Mouse (Mus musculus) hindbrain, embryonic 10.5 days (tissue): ENCODE measurements around the gene Mycbp2. TPM values are rescaled to one million over a fixed set of nuclear protein-coding genes. Genes with fewer than 3 reads are reported as not detected.
A peak's percentile ranks its signal among the peaks of the same experiment; 100 is the strongest.

ENCODE experiments used
- DNase-seq: peaks from one replicate; pipeline ENCODE4 v3.0.0-alpha.2; 2017; ENCODE audit warnings: low spot score
- H3K27ac ChIP-seq: fragments of 300-500 bp; sonication (generic); 2 replicates; pipeline ENCODE4 v1.5.1; 2016; ENCODE audit warnings: mild to moderate bottlenecking, moderate library complexity
- H3K27me3 ChIP-seq: fragments of 300-500 bp; sonication (generic); 2 replicates; pipeline ENCODE4 v1.6.1; 2016; ENCODE audit warnings: mild to moderate bottlenecking; ENCODE audit not compliant: poor library complexity, insufficient read depth, severe bottlenecking
- H3K36me3 ChIP-seq: fragments of 300-500 bp; sonication (generic); 2 replicates; pipeline ENCODE4 v1.6.1; 2016; ENCODE audit warnings: mild to moderate bottlenecking, moderate library complexity
- H3K4me1 ChIP-seq: fragments of 300-500 bp; sonication (generic); replicated peaks from 2 replicates; pipeline ENCODE4 v1.6.1; 2016; ENCODE audit warnings: mild to moderate bottlenecking
- H3K4me3 ChIP-seq: fragments of 300-500 bp; sonication (generic); 2 replicates; pipeline ENCODE4 v1.5.1; 2016; ENCODE audit warnings: mild to moderate bottlenecking, moderate library complexity
- H3K9me3 ChIP-seq: fragments of 300-500 bp; sonication (generic); 2 replicates; pipeline ENCODE4 v1.6.1; 2016; ENCODE audit warnings: mild to moderate bottlenecking, moderate library complexity
- WGBS: fragments of 180-500 bp; shearing (Covaris S2); methylation state at CpG from one replicate; pipeline ENCODE4 v1.1.7; 2016; 5-methylcytosine and 5-hydroxymethylcytosine counted together
- polyA plus RNA-seq: library from polyadenylated mRNA; unstranded; fragments of >200 nt; fragmentation: Nextera tagmentation; extraction: Ambion mirVana; gene quantifications from 2 replicates; pipeline ENCODE4 v1.2.1, GENCODE M21; 2016

The Mycbp2 gene
- polyA plus RNA-seq, 1 experiment from 2014 or later, result 21.0 TPM

GRCm38 (mm10) chr14:103234770-103235169 is 111.8 kb downstream of the Mycbp2 start:
- no peak overlapping the region for H3K27ac ChIP-seq
- H3K4me3 ChIP-seq, result no peak overlapping the region
- DNase-seq, result no peak
- no peaks in the 10 kb centered on the region for H3K27me3 ChIP-seq
- no peaks in the 10 kb centered on the region for H3K9me3 ChIP-seq
- WGBS, result 97% methylated on average over 6 of the region's 6 CpGs
- peaks cover 16% of the 10 kb centered on the region for H3K36me3 ChIP-seq
- peaks cover 5% of the 10 kb centered on the region; the same call in 1 of the 2 replicates for H3K4me1 ChIP-seq

GRCm38 (mm10) chr14:103233640-103234593 is 112.7 kb downstream of the Mycbp2 start:
- Histone ChIP-seq H3K4me3 (no peak overlapping the region), H3K36me3 (peaks cover 20% of the 10 kb centered on the region), H3K27me3 (no peaks in the 10 kb centered on the region), H3K27ac (no peak overlapping the region), H3K4me1 (peaks cover 5% of the 10 kb centered on the region; the same call in 1 of the 2 replicates), H3K9me3 (no peaks in the 10 kb centered on the region)
- DNase-seq, result no peak
- 74% methylated on average over 12 of the region's 12 CpGs for WGBS

GRCm38 (mm10) chr14:103222356-103222755 is 124.3 kb downstream of the Mycbp2 start:
- Histone ChIP-seq H3K27ac (no peak overlapping the region), H3K27me3 (no peaks in the 10 kb centered on the region), H3K9me3 (no peaks in the 10 kb centered on the region), H3K36me3 (peaks cover 71% of the 10 kb centered on the region), H3K4me3 (no peak overlapping the region), H3K4me1 (no peaks in the 10 kb centered on the region)
- no peak for DNase-seq
- 72% methylated on average over 2 of the region's 2 CpGs for WGBS

GRCm38 (mm10) chr14:103221751-103222150 is 124.9 kb downstream of the Mycbp2 start:
- H3K9me3 ChIP-seq, result no peaks in the 10 kb centered on the region
- DNase-seq, result no peak
- H3K36me3 ChIP-seq, result peaks cover 71% of the 10 kb centered on the region
- H3K27ac ChIP-seq, result no peak overlapping the region
- no peak overlapping the region for H3K4me3 ChIP-seq
- H3K4me1 ChIP-seq, result no peaks in the 10 kb centered on the region
- WGBS, result 92% methylated on average over 3 of the region's 3 CpGs
- no peaks in the 10 kb centered on the region for H3K27me3 ChIP-seq

- 84% methylated on average over 3 of the region's 3 CpGs for WGBS
- Histone ChIP-seq H3K36me3 (peaks cover 69% of the 10 kb centered on the region), H3K9me3 (no peaks in the 10 kb centered on the region), H3K27ac (no peak overlapping the region), H3K27me3 (no peaks in the 10 kb centered on the region), H3K4me1 (no peaks in the 10 kb centered on the region), H3K4me3 (no peak overlapping the region)
- DNase-seq, result no peak
These were observed 130.3 kb downstream of the Mycbp2 start for GRCm38 (mm10) chr14:103216331-103216730.

GRCm38 (mm10) chr14:103186658-103187057 is 160.0 kb downstream of the Mycbp2 start:
- Histone ChIP-seq H3K36me3 (peaks cover 81% of the 10 kb centered on the region), H3K4me3 (no peak overlapping the region), H3K9me3 (no peaks in the 10 kb centered on the region), H3K27me3 (no peaks in the 10 kb centered on the region), H3K27ac (no peak overlapping the region), H3K4me1 (no peaks in the 10 kb centered on the region)
- 84% methylated on average over 3 of the region's 3 CpGs for WGBS
- no peak for DNase-seq

- no peak overlapping the region for H3K27ac ChIP-seq
- 91% methylated on average over 4 of the region's 4 CpGs for whole genome bisulfite sequencing
- H3K4me3 ChIP-seq, result no peak overlapping the region
- H3K4me1 ChIP-seq, result no peaks in the 10 kb centered on the region
- H3K27me3 ChIP-seq, result no peaks in the 10 kb centered on the region
- peaks cover 77% of the 10 kb centered on the region for H3K36me3 ChIP-seq
- DNase-seq, result no peak
- no peaks in the 10 kb centered on the region for H3K9me3 ChIP-seq
These were observed 160.5 kb downstream of the Mycbp2 start for GRCm38 (mm10) chr14:103186076-103186475.

GRCm38 (mm10) chr14:103180096-103180495 is 166.5 kb downstream of the Mycbp2 start:
- Histone ChIP-seq H3K4me1 (no peaks in the 10 kb centered on the region), H3K27me3 (no peaks in the 10 kb centered on the region), H3K27ac (no peak overlapping the region), H3K36me3 (peaks cover 27% of the 10 kb centered on the region), H3K4me3 (no peak overlapping the region), H3K9me3 (no peaks in the 10 kb centered on the region)
- 91% methylated on average over 2 of the region's 2 CpGs for WGBS
- no peak for DNase-seq

GRCm38 (mm10) chr14:103162923-103163322 is 183.7 kb downstream of the Mycbp2 start:
- no peak overlapping the region for H3K27ac ChIP-seq
- H3K27me3 ChIP-seq, result no peaks in the 10 kb centered on the region
- H3K36me3 ChIP-seq, result peaks cover 25% of the 10 kb centered on the region
- no peaks in the 10 kb centered on the region for H3K4me1 ChIP-seq
- WGBS, result 81% methylated on average over 5 of the region's 5 CpGs
- no peak overlapping the region for H3K4me3 ChIP-seq
- no peaks in the 10 kb centered on the region for H3K9me3 ChIP-seq
- DNase-seq, result no peak

GRCm38 (mm10) chr14:103155685-103156084 is 190.9 kb downstream of the Mycbp2 start:
- Histone ChIP-seq H3K27me3 (no peaks in the 10 kb centered on the region), H3K4me3 (no peak overlapping the region), H3K36me3 (peaks cover 53% of the 10 kb centered on the region), H3K9me3 (no peaks in the 10 kb centered on the region), H3K4me1 (no peaks in the 10 kb centered on the region), H3K27ac (no peak overlapping the region)
- 93% methylated on average over 7 of the region's 7 CpGs for WGBS
- DNase-seq, result no peak

- H3K4me1 ChIP-seq, result no peaks in the 10 kb centered on the region
- H3K27me3 ChIP-seq, result no peaks in the 10 kb centered on the region
- no peak for DNase-seq
- peaks cover 75% of the 10 kb centered on the region for H3K36me3 ChIP-seq
- H3K9me3 ChIP-seq, result no peaks in the 10 kb centered on the region
- WGBS, result 97% methylated on average over 5 of the region's 5 CpGs
- H3K27ac ChIP-seq, result no peak overlapping the region
- H3K4me3 ChIP-seq, result no peak overlapping the region
These were observed 196.5 kb downstream of the Mycbp2 start for GRCm38 (mm10) chr14:103150139-103150538.

- Histone ChIP-seq H3K27me3 (no peaks in the 10 kb centered on the region), H3K36me3 (peaks cover 73% of the 10 kb centered on the region), H3K9me3 (no peaks in the 10 kb centered on the region), H3K4me1 (no peaks in the 10 kb centered on the region), H3K4me3 (no peak overlapping the region), H3K27ac (no peak overlapping the region)
- WGBS, result 89% methylated on average over 2 of the region's 2 CpGs
- peak; percentile 16 for DNase-seq
These were observed 214.6 kb downstream of the Mycbp2 start for GRCm38 (mm10) chr14:103131991-103132390.

GRCm38 (mm10) chr14:103125756-103126155 is 220.9 kb downstream of the Mycbp2 start:
- 88% methylated on average over 6 of the region's 6 CpGs for WGBS
- no peak for DNase-seq
- Histone ChIP-seq H3K9me3 (no peaks in the 10 kb centered on the region), H3K4me1 (no peaks in the 10 kb centered on the region), H3K36me3 (peaks cover 82% of the 10 kb centered on the region), H3K27ac (no peak overlapping the region), H3K4me3 (no peak overlapping the region), H3K27me3 (no peaks in the 10 kb centered on the region)
